18 mouse cellular contexts compared by ENCODE assay signal in genomic region chr7:99185405-99185804, GRCm38 (mm10). TPM values are rescaled to one million over a fixed set of nuclear protein-coding genes. Genes with fewer than 3 reads are reported as not detected.
DNase-seq lines count a peak whose midpoint lies in the region; ATAC-seq and TF ChIP-seq lines count a peak whose summit lies in the region.
"Had no signal": no experiment of that assay in that cellular context is flagged by ENCODE, and none has a peak within 500 bp of the region (broad histone marks: within the 10 kb centered on the region; RNA-seq: fewer than 3 reads in every experiment).

No protein-coding gene starts in this region.

- H3K9ac ChIP-seq in intestine, postnatal 0 days (ENCODE audit: low read depth, low read length) = no peak overlapping the region
- H3K9ac ChIP-seq in intestine, embryonic 15.5 days = no peak overlapping the region
- H3K9ac ChIP-seq: embryonic facial prominence, embryonic 12.5 days; forebrain, embryonic 13.5 days; forebrain, embryonic 15.5 days; forebrain, postnatal 0 days had no signal

- TF ChIP-seq CTCF in intestine, postnatal 0 days (IDR thresholded peaks at IDR 0.05; ENCODE audit: low read depth) = no peak

- ATAC-seq in intestine, postnatal 0 days = no peak
- ATAC-seq in intestine, embryonic 15.5 days = no peak
- ATAC-seq: forebrain, embryonic 13.5 days; forebrain, embryonic 15.5 days; forebrain, postnatal 0 days had no signal

- H3K9me3 ChIP-seq in intestine, postnatal 0 days (ENCODE audit: control insufficient read depth) = no peaks in the 10 kb centered on the region
- H3K9me3 ChIP-seq in intestine, embryonic 15.5 days = no peaks in the 10 kb centered on the region
- H3K9me3 ChIP-seq: embryonic facial prominence, embryonic 10.5 days; embryonic facial prominence, embryonic 12.5 days; forebrain, embryonic 13.5 days; forebrain, embryonic 15.5 days had no signal

- DNase-seq in adrenal gland, adult 2 months = peak; percentile 51
- DNase-seq in adrenal gland, postnatal 10 days = no peak
- DNase-seq: adrenal gland, adult 8-10 months; adrenal gland, postnatal 25 days; B cell, adult 2 months; cerebellum, adult 18-20 months; cerebellum, adult 8-10 months; cerebellum, postnatal 10 days; cerebellum, postnatal 25 days; forebrain, postnatal 0 days had no signal

- H3K36me3 ChIP-seq in intestine, postnatal 0 days (ENCODE audit: control insufficient read depth, insufficient read depth) = no peaks in the 10 kb centered on the region
- H3K36me3 ChIP-seq in intestine, embryonic 15.5 days = no peaks in the 10 kb centered on the region
- H3K36me3 ChIP-seq: embryonic facial prominence, embryonic 10.5 days; embryonic facial prominence, embryonic 12.5 days; forebrain, embryonic 15.5 days had no signal

- no peaks in the 10 kb centered on the region for H3K27me3 ChIP-seq in intestine, postnatal 0 days (replicated peaks; ENCODE audit: control insufficient read depth, insufficient read depth, low read length)
- H3K27me3 ChIP-seq in intestine, embryonic 15.5 days (replicated peaks) = no peaks in the 10 kb centered on the region

- no peak overlapping the region for H3K4me3 ChIP-seq in intestine, postnatal 0 days (ENCODE audit: low read depth, low read length)
- H3K4me3 ChIP-seq in intestine, embryonic 15.5 days (replicated peaks) = no peak overlapping the region
- H3K4me3 ChIP-seq in brown adipose tissue, adult 24 weeks (ENCODE audit: insufficient read depth, low read depth, low read length) = no peak overlapping the region
- H3K4me3 ChIP-seq: embryonic facial prominence, embryonic 10.5 days; embryonic facial prominence, embryonic 12.5 days; forebrain, embryonic 13.5 days; forebrain, embryonic 15.5 days had no signal

- H3K4me2 ChIP-seq in intestine, postnatal 0 days (replicated peaks; ENCODE audit: low read depth) = no peak overlapping the region
- no peak overlapping the region for H3K4me2 ChIP-seq in intestine, embryonic 15.5 days (replicated peaks)
- H3K4me2 ChIP-seq: embryonic facial prominence, embryonic 12.5 days; forebrain, embryonic 13.5 days; forebrain, embryonic 15.5 days had no signal

- H3K4me1 ChIP-seq in intestine, postnatal 0 days (replicated peaks; ENCODE audit: control insufficient read depth, insufficient read depth, low read length) = 0 out of 2 replicates have a peak, but pooled peaks cover 3% of the 10 kb centered on the region
- H3K4me1 ChIP-seq in intestine, embryonic 15.5 days (replicated peaks) = 0 out of 2 replicates have a peak, but pooled peaks cover 4% of the 10 kb centered on the region
- H3K4me1 ChIP-seq in brown adipose tissue, adult 24 weeks (ENCODE audit: control insufficient read depth, insufficient read depth, insufficient read length, low read length) = peaks cover 13% of the 10 kb centered on the region

- H3K27ac ChIP-seq in intestine, postnatal 0 days (ENCODE audit: low read depth, low read length) = peak overlapping the region; percentile 41; the same call in 1 of the 2 replicates
- H3K27ac ChIP-seq in intestine, embryonic 15.5 days = no peak overlapping the region
- H3K27ac ChIP-seq in brown adipose tissue, adult 24 weeks (replicated peaks; ENCODE audit: low read depth, low read length) = peak overlapping the region; percentile 35
- H3K27ac ChIP-seq: embryonic facial prominence, embryonic 10.5 days; embryonic facial prominence, embryonic 12.5 days; forebrain, embryonic 13.5 days; forebrain, embryonic 15.5 days had no signal

- 82% methylated on average over 3 of the region's 3 CpGs for WGBS in intestine, postnatal 0 days
- WGBS in intestine, embryonic 15.5 days = 91% methylated on average over 3 of the region's 3 CpGs

RNA-seq across cellular contexts. Expression of gene Dgat2, which starts 2.9 kb away (rescaled TPM):
- total RNA-seq in adrenal gland, adult 2 months (2021) = 100 to 1,000 TPM; 498 to 599 TPM
- 613 and 819 TPM in 2 replicates for polyA plus RNA-seq in adrenal gland, adult 2 months (2012; rRNA removed)
- total RNA-seq in adrenal gland, postnatal 10 days (2021) = 100 to 1,000 TPM; 492 to 561 TPM
- polyA plus RNA-seq in intestine, postnatal 0 days (2015; fragmentation: Nextera tagmentation; extraction: Ambion mirVana) = 1,614 and 1,691 TPM in 2 replicates
- 176 and 204 TPM in 2 replicates for polyA plus RNA-seq in intestine, embryonic 15.5 days (2015; fragmentation: Nextera tagmentation; extraction: Ambion mirVana)
- 1,082 and 1,581 TPM in 2 replicates for polyA plus RNA-seq in brown adipose tissue, adult 24 weeks (2012; ENCODE audit: insufficient read depth, insufficient read length, missing spikeins)

RNA-seq across cellular contexts. Expression of gene Uvrag, which starts 44.5 kb away (rescaled TPM):
- 10 to 100 TPM; 18.5 to 30.0 TPM for total RNA-seq in adrenal gland, adult 2 months (2021)
- 50.4 and 60.6 TPM in 2 replicates for polyA plus RNA-seq in adrenal gland, adult 2 months (2012; rRNA removed)
- 10 to 100 TPM; 31.8 to 38.0 TPM for total RNA-seq in adrenal gland, postnatal 10 days (2021)
- 12.0 and 17.4 TPM in 2 replicates for polyA plus RNA-seq in intestine, postnatal 0 days (2015; fragmentation: Nextera tagmentation; extraction: Ambion mirVana)
- 20.5 and 20.9 TPM in 2 replicates for polyA plus RNA-seq in intestine, embryonic 15.5 days (2015; fragmentation: Nextera tagmentation; extraction: Ambion mirVana)
- polyA plus RNA-seq in brown adipose tissue, adult 24 weeks (2012; ENCODE audit: insufficient read depth, insufficient read length, missing spikeins) = 11.5 and 12.4 TPM in 2 replicates

RNA-seq across cellular contexts. Expression of gene Mogat2, which starts 53.0 kb away (rescaled TPM):
- total RNA-seq in adrenal gland, adult 2 months (2021) = under 1 TPM in 1 of 2 experiments, not detected in 1; 0.37 TPM
- polyA plus RNA-seq in adrenal gland, adult 2 months (2012; rRNA removed) = 1.6 and 4.0 TPM in 2 replicates
- total RNA-seq in adrenal gland, postnatal 10 days (2021) = under 1 TPM in 1 of 2 experiments, not detected in 1; 0.39 TPM
- 362 and 402 TPM in 2 replicates for polyA plus RNA-seq in intestine, postnatal 0 days (2015; fragmentation: Nextera tagmentation; extraction: Ambion mirVana)
- 120 and 142 TPM in 2 replicates for polyA plus RNA-seq in intestine, embryonic 15.5 days (2015; fragmentation: Nextera tagmentation; extraction: Ambion mirVana)
- polyA plus RNA-seq in brown adipose tissue, adult 24 weeks (2012; ENCODE audit: insufficient read depth, insufficient read length, missing spikeins) = 0.59 and 1.3 TPM in 2 replicates
- total RNA-seq: MEL had no signal

Comparison
In these comparisons a context has a peak if more than half of its experiments do, and no peak if none do; other contexts are left out.
1. RNA of gene Mogat2, which starts 53.0 kb away (polyA plus RNA-seq): 362 to 402 TPM in intestine, postnatal 0 days and 120 to 142 TPM in intestine, embryonic 15.5 days; 1.6 to 4.0 TPM in adrenal gland, adult 2 months and 0.59 to 1.3 TPM in brown adipose tissue, adult 24 weeks; every median in the first group is over 10 times any median in the second.